In the genomic region with DNA sequence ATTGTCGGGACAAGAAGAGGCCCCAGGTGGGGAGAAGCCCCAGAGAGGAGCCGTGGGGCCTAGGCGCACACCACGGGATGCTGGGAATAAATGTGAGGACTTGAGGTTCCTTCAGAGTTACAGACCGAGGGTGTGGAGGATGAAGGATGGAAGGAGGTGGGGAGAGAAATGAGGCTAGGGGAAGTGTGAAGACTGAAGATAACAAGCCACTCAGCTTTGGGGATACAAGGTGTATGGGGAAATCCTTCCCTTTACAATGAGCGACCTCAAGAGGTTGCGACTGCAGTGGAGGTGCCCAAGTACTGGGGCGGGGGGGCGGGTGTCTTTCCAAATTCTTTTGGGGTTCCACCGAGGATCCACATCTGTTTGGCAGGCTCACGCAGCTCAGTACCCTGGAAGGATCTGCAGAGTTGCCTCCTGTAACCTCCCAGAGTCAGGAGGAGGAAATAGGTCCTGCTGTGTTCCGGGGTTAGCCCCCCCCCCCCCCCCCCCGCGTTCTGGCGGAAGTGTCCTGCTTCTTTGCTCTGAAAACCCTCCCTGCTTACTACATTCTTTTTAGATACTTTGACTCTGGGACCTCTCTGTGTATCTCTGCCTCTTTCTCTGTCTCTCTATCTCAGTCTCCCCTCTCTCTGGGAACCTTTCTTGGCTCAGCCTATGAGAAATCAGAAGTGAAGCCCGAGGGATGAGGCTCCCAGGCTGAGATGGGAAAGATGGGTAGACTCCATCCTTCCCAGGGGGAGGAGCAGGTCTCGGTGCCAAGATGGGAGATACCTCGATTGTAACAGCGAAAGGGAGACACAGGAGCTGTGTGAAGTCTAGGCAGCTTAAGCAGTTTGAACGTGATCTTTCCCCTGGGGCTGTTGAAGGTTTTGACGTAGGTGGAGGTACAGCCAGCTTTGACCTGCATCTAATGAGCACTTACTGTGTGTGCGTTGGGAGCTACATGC, we compare ENCODE assay signal across 16 mouse cellular contexts. TPM values are rescaled to one million over a fixed set of nuclear protein-coding genes. Genes with fewer than 3 reads are reported as not detected.
DNase-seq lines count a peak whose midpoint lies in the region; ATAC-seq and TF ChIP-seq lines count a peak whose summit lies in the region.
"Had no signal": no experiment of that assay in that cellular context is flagged by ENCODE, and none has a peak within 500 bp of the region (broad histone marks: within the 10 kb centered on the region; RNA-seq: fewer than 3 reads in every experiment).

No protein-coding gene starts in this region.

- no peak for DNase-seq in heart, adult 8-10 months (ENCODE audit: low spot score)
- DNase-seq in thymus, postnatal 0 days (ENCODE audit: low spot score), result peak; percentile 31
- no peak for DNase-seq in thymus, adult 2 months
- peak; percentile 44 for DNase-seq in induced T-regulatory cell, adult 2 months (ENCODE audit: low read depth)
- no peak for DNase-seq in embryo, embryonic 10 days (ENCODE audit: low spot score)
- no peak for DNase-seq in gastrocnemius, adult 8-10 months (ENCODE audit: low spot score in 2 of 2)
- no peak for DNase-seq in ovary, postnatal 36 days (ENCODE audit: low spot score)
- DNase-seq: adrenal gland, postnatal 36 days; cerebellum, postnatal 10 days; kidney, adult 11 months; kidney, postnatal 4 days; right cerebral cortex, adult 18-20 months had no signal

- no peak for TF ChIP-seq POLR2A in thymus, adult 2 months (IDR thresholded peaks at IDR 0.05; ENCODE audit: control insufficient read depth, extremely low read depth, insufficient read depth, low read length, poor library complexity)

- H3K4me2 ChIP-seq in heart, embryonic 13.5 days, result peak overlapping the region; percentile 20
- H3K4me2 ChIP-seq: hindbrain, embryonic 13.5 days had no signal

- no peak overlapping the region for H3K27ac ChIP-seq in heart, embryonic 13.5 days (replicated peaks)
- H3K27ac ChIP-seq in thymus, adult 2 months (ENCODE audit: control insufficient read depth, insufficient read depth, low read length), result no peak overlapping the region
- H3K27ac ChIP-seq: hindbrain, embryonic 13.5 days had no signal

- TF ChIP-seq CTCF in thymus, adult 2 months (IDR thresholded peaks at IDR 0.05; ENCODE audit: borderline replicate concordance, control insufficient read depth, extremely low read depth, insufficient read depth, low read length, poor library complexity), result no peak

- H3K9ac ChIP-seq in heart, embryonic 13.5 days, result 0 out of 2 replicates have a peak overlapping the region, but pooled peaks have one; percentile 10
- H3K9ac ChIP-seq: hindbrain, embryonic 13.5 days had no signal

- H3K4me3 ChIP-seq in heart, embryonic 13.5 days, result no peak overlapping the region
- no peak overlapping the region for H3K4me3 ChIP-seq in thymus, adult 2 months (ENCODE audit: control insufficient read depth, insufficient read depth, low read length)
- H3K4me3 ChIP-seq: hindbrain, embryonic 13.5 days; megakaryocyte, embryonic 14.5 days had no signal

- H3K9me3 ChIP-seq in heart, embryonic 13.5 days, result no peaks in the 10 kb centered on the region
- H3K9me3 ChIP-seq: hindbrain, embryonic 13.5 days had no signal

- peaks cover 6% of the 10 kb centered on the region; the same call in 1 of the 2 replicates for H3K4me1 ChIP-seq in heart, embryonic 13.5 days
- peaks cover 7% of the 10 kb centered on the region for H3K4me1 ChIP-seq in thymus, adult 2 months (replicated peaks; ENCODE audit: control insufficient read depth, insufficient read depth, low read length)
- H3K4me1 ChIP-seq: megakaryocyte, embryonic 14.5 days had no signal

- ATAC-seq in heart, embryonic 13.5 days (ENCODE audit: extremely low read depth, insufficient number of reproducible peaks, low FRiP score, low TSS enrichment), result no peak

- 0 out of 2 replicates have a peak, but pooled peaks cover 2% of the 10 kb centered on the region for H3K36me3 ChIP-seq in heart, embryonic 13.5 days
- no peaks in the 10 kb centered on the region for H3K36me3 ChIP-seq in thymus, adult 2 months (ENCODE audit: control insufficient read depth, insufficient read depth, low read length)
- H3K36me3 ChIP-seq: hindbrain, embryonic 13.5 days had no signal

- H3K27me3 ChIP-seq in heart, embryonic 13.5 days (replicated peaks), result peaks cover 10% of the 10 kb centered on the region; the same call in 1 of the 2 replicates
- no peaks in the 10 kb centered on the region for H3K27me3 ChIP-seq in thymus, adult 2 months (ENCODE audit: control insufficient read depth, insufficient read depth, low read length)
- H3K27me3 ChIP-seq: hindbrain, embryonic 13.5 days had no signal

- 45% methylated on average over 21 of the region's 22 CpGs for WGBS in heart, embryonic 13.5 days
- 34% methylated on average over 22 of the region's 22 CpGs for WGBS in thymus, adult 2 months

RNA-seq across cellular contexts. Expression of a gene that starts 49.8 kb away (rescaled TPM):
- 15.5 and 16.3 TPM in 2 replicates for polyA plus RNA-seq in heart, embryonic 13.5 days (2015; fragmentation: Nextera tagmentation; extraction: Ambion mirVana)
- total RNA-seq in heart, adult 8-10 months (2022), result 10 to 100 TPM; 19.3 to 23.8 (median 20.7) TPM
- 20.6 and 22.1 TPM in 2 replicates for polyA plus RNA-seq in thymus, postnatal 0 days (2015; fragmentation: Nextera tagmentation; extraction: Ambion mirVana)
- 110 and 125 TPM in 2 replicates for polyA plus RNA-seq in thymus, adult 2 months (2012; rRNA removed)
- 10 to 100 TPM; 13.5 to 18.9 (median 15.9) TPM for total RNA-seq in gastrocnemius, adult 8-10 months (2022)

RNA-seq across cellular contexts. Expression of a gene that starts 51.7 kb away (rescaled TPM):
- 9.5 and 10.6 TPM in 2 replicates for polyA plus RNA-seq in heart, embryonic 13.5 days (2015; fragmentation: Nextera tagmentation; extraction: Ambion mirVana)
- total RNA-seq in heart, adult 8-10 months (2022), result under 1 TPM; 0.19 to 0.79 (median 0.45) TPM
- polyA plus RNA-seq in thymus, postnatal 0 days (2015; fragmentation: Nextera tagmentation; extraction: Ambion mirVana), result 3.1 and 3.6 TPM in 2 replicates
- 2.7 and 2.9 TPM in 2 replicates for polyA plus RNA-seq in thymus, adult 2 months (2012; rRNA removed)
- under 1 TPM; 0.16 to 0.34 (median 0.22) TPM for total RNA-seq in gastrocnemius, adult 8-10 months (2022)
- total RNA-seq: CH12.LX had no signal

Comparison
In these comparisons a context has a peak if more than half of its experiments do, and no peak if none do; other contexts are left out.
1. DNase-seq: peak in thymus, postnatal 0 days (single experiment) and induced T-regulatory cell, adult 2 months (single experiment); none in heart, adult 8-10 months (single experiment), thymus, adult 2 months (single experiment), embryo, embryonic 10 days (single experiment), gastrocnemius, adult 8-10 months (0 of 2) and ovary, postnatal 36 days (single experiment).